Mouse (Mus musculus): ENCODE data around the gene Wdr6.
A peak's percentile ranks its signal among the peaks of the same experiment; 100 is the strongest.

DNA sequence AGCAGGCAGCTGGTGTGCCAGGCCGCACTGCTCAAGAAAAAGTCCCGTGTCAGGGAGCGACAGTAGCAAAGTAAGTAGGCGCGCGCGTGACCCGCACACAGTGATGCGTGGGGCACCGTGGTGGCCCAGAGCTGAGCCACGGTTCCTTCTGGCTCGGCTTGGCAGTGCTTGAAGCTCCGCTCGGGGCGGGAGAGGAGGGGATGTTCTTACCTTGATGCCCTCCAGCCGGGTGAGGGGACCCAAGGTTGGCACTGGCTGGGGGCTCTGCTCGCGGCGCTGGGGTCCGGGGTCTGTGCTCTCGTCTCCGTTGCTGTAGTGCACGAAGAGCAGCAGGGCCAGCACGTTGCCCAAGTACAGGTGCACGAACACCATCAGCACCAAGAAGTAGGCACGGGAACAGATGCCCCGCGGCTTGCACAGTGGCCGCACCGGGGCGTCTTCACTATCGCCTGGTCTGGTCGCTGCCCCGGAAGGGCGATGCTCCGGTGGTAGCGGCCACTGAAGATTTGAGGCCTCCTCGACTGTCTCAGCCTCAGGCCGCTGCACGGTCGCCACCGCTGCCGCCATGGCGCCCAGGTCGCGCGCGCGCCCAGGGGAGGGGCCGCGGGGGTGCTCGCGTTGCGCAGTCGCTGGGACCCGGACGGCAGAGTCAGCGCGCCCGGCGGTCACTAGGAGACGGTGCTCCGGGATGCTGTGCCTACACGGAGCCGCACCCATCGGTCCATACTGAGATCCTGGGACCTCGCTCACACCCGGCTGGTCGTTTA lies 18.6 kb upstream of the Wdr6 start, which contains the start of gene P4htm:
- TF ChIP-seq CTCF (conservative IDR thresholded peaks at IDR 0.05 in 1 of 2, IDR thresholded peaks at IDR 0.05 in 1 of 2; ENCODE audit: low read depth in 2 of 2, low read length in 2 of 2) (no peak), MYC (IDR thresholded peaks at IDR 0.05; ENCODE audit: low read depth, low read length) (no peak), CHD2 (IDR thresholded peaks at IDR 0.05; ENCODE audit: low read length) (no peak), TCF12 (IDR thresholded peaks at IDR 0.05; ENCODE audit: low read depth, low read length) (peak; percentile 74), TBP (conservative IDR thresholded peaks at IDR 0.05; ENCODE audit: low read depth, low read length) (no peak), POLR2A (IDR thresholded peaks at IDR 0.05; ENCODE audit: low read depth, low read length) (peak; percentile 82), EP300 (IDR thresholded peaks at IDR 0.05; ENCODE audit: low read length) (no peak), E2F4 (IDR thresholded peaks at IDR 0.05; ENCODE audit: insufficient replicate concordance, low read depth, low read length) (no peak), ZKSCAN1 (IDR thresholded peaks at IDR 0.05; ENCODE audit: borderline replicate concordance, low read depth, low read length) (no peak)

Data from CH12.LX (cell line).